Mouse (Mus musculus) c-Kit-positive CD71-positive TER-119-positive erythroid progenitor cells, embryonic 14.5 days (primary cell): ENCODE measurements around the gene Tmem54.

ENCODE experiments used
- DNase-seq: peaks from one replicate; pipeline ENCODE4 v3.0.0-alpha.2; 2013; ENCODE audit warnings: low spot score

Gene Tmem54

GRCm38 (mm10) chr4:129157541-129157940 lies 52.2 kb downstream of the Tmem54 start:
- no peak for DNase-seq

GRCm38 (mm10) chr4:129158549-129158948 lies 53.2 kb downstream of the Tmem54 start:
- DNase-seq: peak; percentile 49

DNA sequence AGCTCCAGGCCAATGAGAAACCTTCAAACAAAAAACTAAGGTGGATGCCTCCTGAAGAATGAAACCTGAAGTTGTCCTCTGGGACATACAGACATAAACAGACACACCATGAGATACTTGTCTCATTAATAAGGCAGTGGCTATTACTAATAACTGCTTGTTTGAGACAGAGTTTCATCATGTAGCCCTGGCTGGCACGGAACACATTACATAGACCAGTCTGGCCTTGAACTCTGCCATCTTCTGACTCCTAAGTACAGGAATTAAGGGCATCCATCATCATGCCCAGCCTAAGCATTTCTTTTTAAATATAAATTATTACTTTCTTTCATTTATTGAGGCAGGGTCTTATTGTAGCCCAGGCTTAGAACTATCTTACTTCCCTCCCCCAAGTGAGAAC lies 55.7 kb downstream of the Tmem54 start:
- DNase-seq: no peak
